Mouse (Mus musculus) heart, adult 2 months (tissue): ENCODE data around the gene Prrx2.

Source experiments
- CTCF ChIP-seq: fragments of 200-600 bp; IDR thresholded peaks from 2 replicates; pipeline ENCODE4 v1.8.1; 2022; ENCODE audit warnings: antibody characterized with exemption, mild to moderate bottlenecking, moderate library complexity
- EP300 ChIP-seq: fragments of 200-500 bp; IDR thresholded peaks from 2 replicates; pipeline ENCODE4 v1.6.1; 2011; ENCODE audit warnings: low read depth, low read length, control low read depth; ENCODE audit not compliant: insufficient read depth

DNA sequence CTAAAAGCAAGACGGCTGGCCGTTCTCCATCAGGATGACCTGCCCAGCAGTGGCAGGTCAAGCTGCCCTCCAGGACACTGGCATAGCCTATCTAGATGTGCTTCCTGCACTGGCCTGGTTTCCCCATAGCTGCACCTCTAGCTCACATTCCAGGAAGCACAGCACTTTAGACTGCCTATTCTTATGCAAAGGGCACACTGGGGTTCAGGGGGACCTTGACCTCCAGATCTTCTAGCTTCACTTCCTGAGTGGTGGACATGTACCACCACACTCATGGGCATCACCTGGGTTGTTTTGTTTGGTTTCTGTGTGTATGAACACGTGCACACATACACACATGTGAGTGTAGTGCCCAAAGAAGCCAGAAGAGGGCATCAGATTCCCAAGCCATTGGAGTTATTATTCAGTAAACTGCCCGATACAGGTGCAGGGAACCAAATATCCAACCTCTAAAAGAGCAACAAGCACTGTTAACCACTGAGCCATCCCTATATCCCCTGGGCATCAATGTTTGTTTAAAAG lies 50.1 kb downstream of the Prrx2 start:
- TF ChIP-seq CTCF: no peak
- TF ChIP-seq EP300: no peak
